Mouse (Mus musculus): ENCODE data around the gene Draxin. TPM values are rescaled to one million over a fixed set of nuclear protein-coding genes. Genes with fewer than 3 reads are reported as not detected.

Draxin gene
- polyA plus RNA-seq (2021; fragmentation: Nextera tagmentation) = 0.04 and 0.13 TPM in 2 replicates
- long read RNA-seq, experiment 1 = 0 reads
- long read RNA-seq, experiment 2 = 0 reads

DNA sequence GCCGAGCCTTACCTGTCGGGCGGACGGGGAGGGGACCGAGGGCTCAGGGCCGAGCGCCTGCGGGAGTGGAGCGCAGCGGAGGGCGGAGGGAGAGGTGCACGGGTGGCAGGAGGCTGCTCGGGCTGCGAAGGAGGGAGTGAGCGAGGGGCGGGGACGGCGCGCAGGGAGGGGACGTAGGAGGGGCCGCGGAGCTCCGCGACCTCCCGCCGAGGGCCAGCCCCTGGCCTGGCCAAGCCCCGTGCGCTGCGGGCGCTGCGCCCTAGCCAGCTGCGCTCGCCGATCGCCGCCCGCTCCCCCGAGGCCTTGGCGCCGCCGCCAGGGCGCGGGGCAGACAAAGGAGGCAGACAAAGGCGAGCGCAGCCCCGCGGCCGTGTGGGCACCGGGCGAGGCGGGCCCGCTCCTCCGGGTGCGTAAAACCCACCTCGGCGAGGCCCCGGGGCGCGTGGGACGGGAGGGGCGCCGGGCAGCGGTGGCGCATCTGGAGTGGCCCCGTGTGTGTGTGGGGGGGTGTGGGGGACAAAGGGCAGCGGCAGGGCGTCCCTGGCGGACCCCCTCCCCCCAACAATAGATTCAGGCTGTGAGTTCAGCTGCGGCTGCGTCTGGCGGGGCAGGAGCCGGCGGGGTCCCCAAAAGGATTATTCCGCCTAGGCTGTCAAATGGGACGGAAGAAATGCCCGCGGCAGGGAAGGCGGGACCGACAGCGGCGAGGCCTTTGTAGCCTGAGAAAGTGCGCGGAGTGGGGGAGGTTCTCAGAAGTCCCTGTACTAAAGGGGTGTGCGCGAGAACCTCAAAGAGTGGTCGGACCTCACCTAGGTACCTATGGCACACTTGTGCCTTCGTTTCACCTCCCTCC lies at the start of gene Draxin:
Gene Draxin, minus strand, starts transcription at position 138 of the 853 bp plus-strand sequence.

DNA sequence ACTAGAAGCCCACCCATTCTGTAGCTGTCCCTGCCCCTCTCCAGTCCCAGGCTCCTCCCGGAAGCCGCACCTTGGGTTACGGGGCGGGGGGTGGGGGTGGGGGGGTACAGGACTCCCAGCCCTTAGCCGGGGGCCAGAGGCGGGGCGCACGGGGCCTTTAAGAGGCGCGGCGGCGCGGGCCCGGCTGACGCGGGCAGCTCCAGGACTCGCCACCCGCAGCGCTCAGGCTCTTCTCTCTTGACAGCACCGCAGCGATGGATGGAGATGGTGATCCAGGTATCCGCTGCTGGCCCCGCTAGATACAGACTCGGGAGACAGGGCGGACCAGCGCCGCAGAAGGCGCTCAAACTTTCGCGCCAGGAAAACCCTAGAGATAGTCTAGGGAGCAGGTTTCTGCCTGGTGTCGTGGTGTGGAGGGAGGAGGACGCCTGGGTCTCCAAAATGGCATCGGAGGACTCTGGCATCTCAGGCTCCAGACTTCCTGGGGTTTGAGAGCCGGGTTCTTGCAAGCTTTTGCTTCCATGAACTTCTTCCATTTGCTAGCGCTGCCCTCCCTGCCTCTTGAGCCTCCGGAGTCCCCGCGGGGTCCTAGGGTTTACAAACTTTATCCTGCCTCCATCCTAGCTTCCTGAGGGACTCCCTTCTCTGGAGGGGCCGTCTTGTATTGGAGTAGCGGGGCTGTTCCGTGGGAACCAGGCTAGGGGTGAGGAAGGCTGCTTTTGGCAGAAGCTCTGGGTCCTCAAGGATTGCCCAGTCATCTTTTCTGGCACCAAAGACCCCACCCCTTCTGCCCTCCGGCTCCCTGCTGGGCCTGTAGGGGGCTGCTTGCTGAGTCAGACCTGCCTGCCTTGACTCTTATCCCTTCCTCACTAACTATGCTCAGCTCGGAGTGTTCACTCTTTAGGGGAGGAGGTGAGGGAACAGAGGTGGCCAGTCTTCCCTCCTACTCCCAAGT lies 30.2 kb upstream of the Draxin start, which contains the start of the genes Fbxo44 and Fbxo2:
Gene Fbxo44, minus strand, starts transcription at position 47 of the 955 bp plus-strand sequence.
Gene Fbxo2, plus strand, starts transcription at position 186 of the 955 bp plus-strand sequence.

DNA sequence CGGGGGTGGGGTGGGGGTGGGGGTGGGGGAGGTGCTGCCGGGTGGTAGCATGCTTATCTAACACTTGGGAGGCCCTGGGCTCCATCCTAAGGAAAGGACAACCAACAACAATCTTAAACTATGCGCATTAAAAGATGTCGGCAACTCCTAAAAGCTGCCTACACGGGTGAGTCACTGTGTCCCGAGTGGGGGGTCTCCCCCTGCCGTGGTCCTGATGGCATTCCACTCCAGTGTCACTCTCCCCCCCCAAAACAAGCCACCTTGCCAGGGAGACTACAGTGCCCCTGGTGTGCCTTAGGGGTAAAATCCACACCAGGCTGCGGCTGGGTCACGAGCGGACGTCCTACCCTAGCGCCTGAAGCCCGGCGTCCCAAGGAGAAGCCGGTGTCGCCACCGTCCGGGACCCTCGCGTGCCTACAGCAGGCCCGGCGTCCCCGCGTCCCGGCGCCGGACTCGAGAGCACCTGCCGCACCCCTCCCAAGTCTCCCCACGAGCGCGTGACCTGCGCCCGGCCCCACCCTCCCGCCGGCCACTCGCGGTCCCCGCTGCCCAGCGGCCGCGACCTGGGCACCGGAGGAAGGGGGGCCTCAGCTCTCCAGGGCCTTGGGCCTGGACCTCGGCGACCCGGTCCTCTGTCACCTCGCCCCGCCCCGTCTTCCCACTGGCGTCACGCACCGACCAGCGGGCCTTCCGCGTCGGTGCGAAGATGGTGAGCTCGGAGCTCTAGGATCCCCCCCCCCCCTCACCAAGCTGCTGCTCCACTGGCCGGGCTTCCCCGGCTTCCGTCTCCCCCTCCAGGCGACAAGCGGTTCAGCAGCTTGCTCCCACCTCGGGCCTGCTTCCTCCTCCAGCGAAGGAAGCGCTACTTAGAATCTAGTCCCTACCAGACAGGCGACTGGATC lies 21.0 kb upstream of the Draxin start, which contains the start of gene Fbxo6:
Gene Fbxo6, minus strand, starts transcription at position 874 of the 902 bp plus-strand sequence.

DNA sequence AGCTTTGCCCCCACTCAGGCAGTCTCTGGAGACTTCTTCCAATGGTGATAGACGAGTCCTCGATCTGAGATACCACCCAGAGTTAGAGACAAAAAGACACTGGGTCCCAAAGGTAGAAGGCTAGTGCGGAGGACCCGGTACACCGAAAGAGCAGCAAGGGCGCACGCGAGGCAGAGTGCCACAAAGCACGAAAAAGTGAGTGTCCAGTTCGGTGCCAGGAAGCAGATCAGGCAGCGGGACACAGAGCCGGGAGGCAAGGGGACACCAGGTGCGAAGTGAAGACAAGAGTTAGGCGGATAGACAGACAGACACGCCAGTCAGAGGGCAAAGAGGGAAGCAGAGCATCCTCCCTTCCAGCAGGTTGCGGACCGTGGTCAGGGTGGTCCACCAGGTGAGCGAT lies 365 bp downstream of the Draxin start, which contains the start of gene Mad2l2:
Gene Mad2l2, plus strand, starts transcription at position 252 of the 400 bp plus-strand sequence.

DNA sequence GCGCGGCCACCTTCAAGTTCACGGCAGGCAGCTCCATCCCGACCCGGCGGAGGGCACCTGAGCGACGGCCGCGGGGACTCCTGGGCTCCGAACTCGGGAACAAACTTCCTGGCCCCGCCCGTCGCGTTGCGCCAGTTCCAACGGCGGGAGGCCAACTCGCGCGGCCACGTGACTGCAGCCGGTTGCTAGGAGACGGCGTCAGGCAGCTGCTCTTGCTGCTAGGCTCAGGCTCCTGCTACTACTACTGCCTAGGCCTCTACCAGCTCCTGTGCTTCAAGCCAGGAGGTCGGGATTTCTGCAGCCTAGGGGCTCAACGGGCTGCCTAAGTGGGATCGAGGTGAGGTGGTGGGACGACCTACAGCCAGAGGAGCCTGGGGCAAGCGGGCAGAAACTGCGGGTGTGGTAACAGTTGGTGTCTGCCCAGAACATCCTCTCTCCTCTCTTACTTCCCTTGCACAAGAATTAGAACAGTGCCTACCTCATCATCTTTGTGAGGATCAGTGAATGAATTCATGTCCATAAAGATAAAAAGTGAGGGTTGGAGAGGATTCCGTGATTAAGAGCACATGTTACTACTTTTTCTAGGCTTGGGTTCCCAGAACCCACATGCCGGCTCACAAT lies 42.5 kb downstream of the Draxin start, which contains the start of gene Agtrap:
Gene Agtrap, minus strand, starts transcription at position 125 of the 621 bp plus-strand sequence.

Small RNAs within 50 kb of the gene (microRNA-seq; reads per million reads assigned to microRNA genes)
- not detected for gene Mir7022

Other genes starting within 250 kb of the Draxin start
- 88.0 and 98.0 TPM in 2 replicates for gene Mfn2, start 226.0 kb downstream of the Draxin start, polyA plus RNA-seq (2021; fragmentation: Nextera tagmentation)
- gene Plod1, start 193.9 kb downstream of the Draxin start, polyA plus RNA-seq (2021; fragmentation: Nextera tagmentation) = 17.2 and 18.9 TPM in 2 replicates
- gene 2510039O18Rik, start 189.8 kb downstream of the Draxin start, polyA plus RNA-seq (2021; fragmentation: Nextera tagmentation) = 3.0 and 3.4 TPM in 2 replicates
- gene Nppb, start 144.9 kb downstream of the Draxin start, polyA plus RNA-seq (2021; fragmentation: Nextera tagmentation) = not detected in 2 replicates
- 0.28 TPM in 1 of 2 replicates, not detected in the other for gene Nppa, start 130.0 kb downstream of the Draxin start, polyA plus RNA-seq (2021; fragmentation: Nextera tagmentation)
- 10.1 and 11.3 TPM in 2 replicates for gene Clcn6, start 91.9 kb downstream of the Draxin start, polyA plus RNA-seq (2021; fragmentation: Nextera tagmentation)
- 2.8 and 3.3 TPM in 2 replicates for gene Mthfr, start 91.6 kb downstream of the Draxin start, polyA plus RNA-seq (2021; fragmentation: Nextera tagmentation)
- gene Agtrap, start 42.7 kb downstream of the Draxin start, polyA plus RNA-seq (2021; fragmentation: Nextera tagmentation) = 7.8 and 11.2 TPM in 2 replicates
- gene Mad2l2, start 314 bp downstream of the Draxin start, polyA plus RNA-seq (2021; fragmentation: Nextera tagmentation) = 31.9 and 32.6 TPM in 2 replicates
- gene Fbxo6, start 21.4 kb upstream of the Draxin start, polyA plus RNA-seq (2021; fragmentation: Nextera tagmentation) = 33.2 and 33.5 TPM in 2 replicates
- gene Fbxo44, start 29.8 kb upstream of the Draxin start, polyA plus RNA-seq (2021; fragmentation: Nextera tagmentation) = 137 and 141 TPM in 2 replicates
- 129 and 149 TPM in 2 replicates for gene Fbxo2, start 29.9 kb upstream of the Draxin start, polyA plus RNA-seq (2021; fragmentation: Nextera tagmentation)
- 12.5 and 15.1 TPM in 2 replicates for gene Disp3, start 157.3 kb upstream of the Draxin start, polyA plus RNA-seq (2021; fragmentation: Nextera tagmentation)